Mouse (Mus musculus): ENCODE data around the gene Fbxl8.

Gene Fbxl8

DNA sequence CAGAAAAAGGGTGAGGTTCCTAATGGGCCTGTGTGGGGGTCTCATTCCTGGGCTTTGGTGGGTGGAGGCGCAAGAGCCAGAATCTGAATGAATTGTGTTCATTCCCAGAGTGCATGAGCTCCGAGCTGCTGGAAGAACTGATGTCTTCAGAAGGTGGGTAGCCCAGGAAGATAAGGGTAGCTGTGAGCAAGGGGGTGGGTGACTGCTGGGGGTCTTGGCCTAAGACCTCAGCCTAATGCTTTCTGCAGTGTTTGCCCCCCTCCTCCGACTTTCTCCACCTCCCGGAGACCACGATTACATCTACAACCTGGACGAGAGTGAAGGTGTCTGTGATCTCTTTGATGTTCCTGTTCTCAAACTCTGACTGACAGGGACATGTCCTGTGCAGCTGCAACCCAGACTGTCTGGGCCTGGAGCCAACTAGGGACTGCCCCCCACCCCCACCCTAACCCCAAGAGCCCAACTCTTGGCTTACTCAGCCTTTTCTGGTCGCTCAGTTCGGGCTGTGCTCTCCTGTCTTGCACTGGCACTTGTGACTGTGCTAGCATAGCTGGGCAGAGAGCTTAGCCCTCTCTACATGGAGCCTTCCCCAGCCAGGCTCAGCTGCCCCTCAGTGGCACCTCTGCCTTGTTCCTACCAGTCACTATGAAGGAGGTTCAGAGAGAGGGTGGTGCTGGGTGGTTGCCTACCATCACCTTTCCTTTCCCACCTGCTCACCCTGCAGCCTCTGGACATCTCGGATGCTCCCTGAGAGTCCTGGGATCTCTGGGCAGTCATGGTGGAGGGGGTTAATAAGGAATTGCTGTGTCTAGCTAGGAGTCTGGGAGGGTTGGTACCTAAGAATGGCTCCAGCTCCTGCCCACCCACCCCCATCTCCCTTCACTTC is 40.1 kb downstream of the Fbxl8 start:
- DNase-seq (ENCODE audit: low spot score): no peak

DNA sequence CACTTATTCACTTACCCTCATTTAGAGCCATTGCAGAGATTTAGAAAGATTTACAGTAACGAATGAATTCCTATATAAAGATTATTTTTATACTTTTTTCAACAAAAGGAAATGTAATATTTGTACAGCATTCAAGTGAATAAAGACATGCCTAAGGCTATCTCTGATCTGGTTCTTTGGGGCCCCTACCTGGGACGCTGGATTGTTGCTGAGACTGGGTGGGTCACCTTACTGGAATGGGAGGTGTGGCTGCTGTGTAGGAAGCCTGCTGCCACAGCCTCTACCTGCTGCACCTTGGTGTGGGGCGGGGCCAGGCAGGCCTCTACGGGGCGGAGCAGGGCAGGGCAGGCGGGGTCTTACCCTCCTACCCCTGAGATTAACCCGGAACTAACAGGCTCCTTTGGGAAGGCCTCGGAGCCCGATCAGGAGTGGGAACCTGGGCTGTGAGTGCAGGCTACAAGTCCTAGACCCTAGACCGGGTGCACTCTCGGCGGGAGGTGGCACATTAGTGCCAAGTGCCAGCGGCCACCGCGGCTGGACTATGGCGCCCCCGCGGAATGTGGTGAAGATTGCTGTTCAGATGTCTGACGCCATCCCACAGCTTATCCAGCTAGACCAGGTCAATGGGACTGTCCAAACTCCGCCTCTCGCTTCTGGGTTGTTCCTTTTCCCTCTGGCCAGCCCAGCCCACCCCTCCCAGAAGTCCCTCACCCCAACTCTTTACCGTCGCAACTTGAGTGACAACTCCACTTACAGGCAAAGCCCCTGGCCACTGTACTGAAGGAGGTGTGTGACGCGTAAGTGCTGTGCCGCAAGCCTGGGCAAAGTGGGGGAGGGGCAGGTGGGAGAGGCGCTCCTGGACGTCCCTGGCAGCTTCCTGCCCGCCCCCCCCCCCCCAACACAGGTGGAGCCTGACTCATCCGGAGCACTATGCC is 41.0 kb downstream of the Fbxl8 start, which contains the start of gene Elmo3:
Elmo3 (plus strand) TSS at position 391 of the 935 bp plus-strand sequence.
- DNase-seq (ENCODE audit: low spot score): no peak

DNA sequence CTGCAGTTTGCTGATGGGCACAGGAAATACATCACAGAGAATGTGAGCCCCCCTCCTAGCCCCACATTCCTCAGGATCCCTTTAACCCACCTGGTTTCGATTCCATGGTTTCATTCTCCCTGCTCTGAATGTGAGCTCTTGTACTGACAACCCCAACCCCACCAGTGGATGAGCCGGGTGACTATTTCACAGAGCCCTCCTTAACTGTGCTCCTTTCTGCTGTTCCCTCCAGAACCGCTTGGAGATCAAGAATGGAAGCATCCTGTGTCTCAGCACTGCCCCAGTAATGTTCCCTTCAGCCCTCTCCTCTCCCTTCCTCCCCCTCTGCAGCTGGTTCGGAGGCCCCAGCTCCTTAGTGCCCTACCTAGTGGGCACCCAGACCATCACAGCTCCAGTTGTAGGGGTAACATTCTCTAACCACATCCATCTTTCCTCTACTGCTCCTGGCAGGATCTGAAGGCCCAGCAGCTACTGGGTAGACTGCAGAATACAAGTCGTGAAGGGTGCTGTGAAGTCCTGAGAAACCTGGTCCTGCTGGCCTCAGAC is 41.8 kb downstream of the Fbxl8 start:
- DNase-seq (ENCODE audit: low spot score): no peak

DNA sequence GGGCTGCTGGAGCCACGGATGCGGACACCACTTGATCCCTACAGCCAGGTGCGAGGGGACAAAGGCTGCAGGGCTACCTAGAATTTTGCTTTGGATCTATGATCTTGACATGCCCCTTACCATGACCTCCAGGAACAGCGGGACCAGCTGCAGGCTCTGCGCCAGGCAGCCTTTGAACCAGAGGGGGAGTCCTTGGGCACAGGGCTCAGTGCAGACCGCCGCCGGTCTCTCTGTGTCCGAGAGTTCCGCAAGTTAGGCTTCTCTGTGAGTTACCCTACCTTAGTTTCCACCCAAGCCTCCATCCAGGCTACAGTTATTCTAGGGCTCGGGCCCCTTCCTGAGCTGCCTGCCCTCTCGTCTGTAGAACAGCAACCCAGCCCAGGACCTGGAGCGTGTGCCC is 43.2 kb downstream of the Fbxl8 start:
- DNase-seq (ENCODE audit: low spot score): no peak

DNA sequence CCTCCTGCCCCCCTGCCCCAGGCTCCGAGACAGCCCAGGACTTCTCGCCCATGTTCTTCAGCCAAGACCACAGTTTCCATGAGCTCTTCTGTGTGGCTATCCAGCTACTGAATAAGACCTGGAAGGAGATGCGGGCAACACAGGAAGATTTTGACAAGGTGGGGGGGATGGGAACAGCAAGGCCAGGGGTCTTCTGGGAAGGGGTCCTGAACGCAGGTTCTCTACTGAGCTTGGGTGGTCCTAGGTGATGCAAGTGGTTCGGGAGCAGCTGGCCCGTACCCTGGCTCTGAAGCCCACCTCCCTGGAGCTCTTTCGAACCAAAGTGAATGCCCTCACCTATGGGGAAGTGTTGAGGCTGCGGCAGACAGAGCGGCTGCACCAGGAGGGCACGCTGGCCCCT is 44.0 kb downstream of the Fbxl8 start:
- no peak for DNase-seq (ENCODE audit: low spot score)

DNA sequence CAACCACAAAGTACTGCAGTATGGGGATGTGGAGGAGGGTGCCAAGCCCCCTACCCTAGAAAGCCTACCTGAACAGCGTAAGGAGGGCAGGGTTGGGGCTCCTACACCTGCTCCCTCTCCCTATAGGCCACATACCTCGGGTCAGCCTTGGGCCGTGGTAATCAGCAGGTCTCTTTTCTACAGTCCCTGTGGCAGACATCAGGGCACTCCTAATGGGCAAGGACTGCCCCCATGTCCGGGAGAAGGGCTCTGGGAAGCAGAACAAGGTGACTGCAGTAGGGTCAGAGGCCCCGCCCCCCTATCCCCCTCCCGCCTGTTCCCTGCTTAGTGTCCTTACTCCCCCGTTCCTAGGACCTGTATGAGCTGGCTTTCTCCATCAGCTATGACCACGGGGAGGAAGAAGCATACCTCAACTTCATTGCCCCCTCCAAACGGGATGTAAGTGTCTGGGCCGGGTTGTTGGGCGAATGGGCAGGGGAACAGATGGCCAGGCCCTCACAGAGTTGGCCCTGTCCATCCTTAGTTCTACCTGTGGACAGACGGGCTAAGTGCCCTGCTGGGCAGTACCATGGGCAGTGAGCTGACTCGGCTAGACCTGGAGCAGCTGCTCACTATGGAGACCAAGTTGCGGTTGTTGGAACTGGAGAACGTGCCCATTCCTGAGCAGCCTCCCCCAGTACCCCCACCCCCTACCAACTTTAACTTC is 44.8 kb downstream of the Fbxl8 start:
- DNase-seq (ENCODE audit: low spot score): no peak

DNA sequence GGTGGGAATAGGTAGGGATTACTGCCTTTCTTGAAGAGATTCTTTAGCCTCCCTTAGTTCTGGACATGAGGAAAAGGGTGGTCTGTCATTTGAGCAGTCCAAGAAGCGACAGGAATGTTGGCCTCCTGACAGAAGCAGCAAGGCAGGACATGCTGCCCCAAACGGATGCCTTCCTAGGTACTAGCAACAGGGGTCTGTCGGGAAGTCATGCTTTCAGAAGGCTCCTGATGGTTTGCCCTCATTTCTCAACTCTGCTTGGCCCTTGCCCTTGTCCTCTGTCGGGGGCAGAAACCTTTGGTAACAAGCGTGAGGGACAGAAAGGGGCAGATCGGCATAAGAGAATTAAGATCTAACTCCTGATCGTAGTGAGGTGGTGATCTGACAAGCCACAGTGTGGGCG is 45.7 kb downstream of the Fbxl8 start:
- DNase-seq (ENCODE audit: low spot score): no peak

DNA sequence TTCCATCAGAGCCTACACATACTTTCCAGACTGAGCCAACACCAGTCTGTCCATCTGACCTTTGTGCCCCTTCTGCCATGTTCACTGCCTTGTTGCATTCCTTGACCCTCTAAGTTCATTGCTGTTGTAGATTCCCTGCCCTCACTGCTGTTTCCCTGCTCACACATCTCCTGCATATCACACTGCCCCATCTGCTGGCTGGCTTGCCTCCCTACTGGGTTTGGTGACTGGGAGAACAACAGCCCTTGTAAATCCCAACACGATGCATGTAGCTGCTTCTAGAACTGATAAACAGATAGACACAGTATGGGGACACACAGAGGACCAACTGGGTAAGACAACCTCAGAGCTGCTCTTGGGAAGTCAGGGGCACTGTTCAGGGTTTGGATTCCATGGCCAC is 47.3 kb downstream of the Fbxl8 start:
- DNase-seq (ENCODE audit: low spot score): no peak

GRCm38 (mm10) chr8:105312891-105313481 is 48.5 kb downstream of the Fbxl8 start:
- DNase-seq (ENCODE audit: low spot score): no peak

GRCm38 (mm10) chr8:105313622-105314402 is 49.4 kb downstream of the Fbxl8 start:
- no peak for DNase-seq (ENCODE audit: low spot score)

DNA sequence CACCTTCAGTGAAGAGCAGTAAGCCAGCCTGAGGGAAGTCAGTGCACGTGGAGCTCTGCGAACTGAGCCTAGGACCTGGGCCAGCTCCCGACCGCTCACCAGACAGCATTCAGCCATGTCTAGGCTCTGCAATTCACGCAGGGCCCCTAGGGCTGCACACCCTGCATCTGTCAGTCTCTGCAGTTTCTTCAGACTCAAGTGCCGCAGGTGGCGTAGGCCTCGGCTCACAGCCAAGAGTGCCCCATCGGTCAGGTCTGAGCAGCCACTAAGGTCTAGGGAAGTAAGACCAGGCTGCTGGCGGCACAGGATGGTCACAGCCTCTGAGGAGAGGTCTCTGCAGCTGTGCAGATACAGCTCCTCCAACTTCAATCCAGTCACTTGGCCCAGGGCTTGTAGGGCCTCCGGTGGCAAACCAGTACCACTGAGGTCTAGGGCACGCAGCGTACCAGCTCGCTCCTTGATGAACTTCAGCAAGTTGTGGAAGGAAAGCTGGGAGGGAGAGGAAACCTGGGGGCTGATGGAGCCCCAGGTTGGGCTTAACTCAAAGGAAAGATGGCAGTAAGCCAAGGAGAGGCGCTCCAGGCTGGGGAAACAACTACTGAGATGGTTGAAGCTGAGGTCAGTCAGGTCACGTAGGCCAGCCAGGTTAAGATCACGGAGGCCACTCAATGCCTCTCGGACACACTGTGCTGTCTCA is 50.8 kb downstream of the Fbxl8 start:
- no peak for DNase-seq (ENCODE audit: low spot score)

- no peak for DNase-seq (ENCODE audit: low spot score)
Measured at GRCm38 (mm10) chr8:105317941-105318340, 53.5 kb downstream of the Fbxl8 start.

- DNase-seq (ENCODE audit: low spot score): no peak
Measured at GRCm38 (mm10) chr8:105318662-105319190, 54.3 kb downstream of the Fbxl8 start.
